Mouse (Mus musculus) gonadal fat pad, adult 2 months (tissue): ENCODE results near the gene Tmem30c. TPM values are rescaled to one million over a fixed set of nuclear protein-coding genes. Genes with fewer than 3 reads are reported as not detected.

Experiments
- DNase-seq: peaks from one replicate; pipeline ENCODE4 v3.0.0-alpha.2; 2012; ENCODE audit warnings: low read depth
- polyA plus RNA-seq: library from polyadenylated mRNA; depleted of rRNA; stranded (reverse); fragments of >200 nt; gene quantifications from 2 replicates; pipeline ENCODE4 v1.2.3, GENCODE M21; 2012; rRNA removed

The Tmem30c gene
- polyA plus RNA-seq = 0.09 and 0.15 TPM in 2 replicates

DNA sequence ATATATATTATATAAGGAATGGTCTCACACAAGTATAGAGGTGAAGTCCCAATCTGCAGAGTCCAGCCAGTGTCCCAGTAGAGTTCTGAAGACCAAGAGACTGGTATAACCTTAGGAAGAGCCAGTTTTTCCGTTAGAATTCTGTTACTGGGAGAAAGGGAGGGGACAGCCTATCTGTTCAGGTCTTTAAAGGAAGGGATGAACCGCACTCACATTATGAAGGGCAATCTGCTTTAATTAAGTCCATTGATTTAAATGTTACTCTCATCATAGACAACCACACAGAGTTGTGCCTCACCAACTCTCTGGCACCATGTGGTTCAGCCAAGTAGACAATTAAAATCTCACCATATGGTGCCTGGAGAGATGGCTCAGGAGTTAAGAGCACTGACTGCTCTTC lies at the start of gene Tmem30c:
Tmem30c (minus strand) TSS at position 101 of the 400 bp plus-strand sequence.
- no peak for DNase-seq

DNA sequence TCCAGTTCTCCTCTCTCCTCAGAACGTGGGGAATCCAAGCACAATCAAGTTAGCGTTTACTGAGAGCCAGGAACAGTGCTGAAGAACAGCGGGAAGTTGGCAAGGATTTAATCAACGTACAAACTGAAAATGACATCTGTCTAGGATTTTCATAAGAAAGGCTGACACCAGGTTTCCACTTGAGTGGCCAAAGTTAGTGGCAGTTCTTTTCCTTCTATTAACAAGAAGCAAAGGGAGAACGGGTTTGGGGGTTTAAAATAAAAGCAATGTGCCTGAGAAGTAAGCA lies 47.9 kb upstream of the Tmem30c start:
- no peak for DNase-seq

DNA sequence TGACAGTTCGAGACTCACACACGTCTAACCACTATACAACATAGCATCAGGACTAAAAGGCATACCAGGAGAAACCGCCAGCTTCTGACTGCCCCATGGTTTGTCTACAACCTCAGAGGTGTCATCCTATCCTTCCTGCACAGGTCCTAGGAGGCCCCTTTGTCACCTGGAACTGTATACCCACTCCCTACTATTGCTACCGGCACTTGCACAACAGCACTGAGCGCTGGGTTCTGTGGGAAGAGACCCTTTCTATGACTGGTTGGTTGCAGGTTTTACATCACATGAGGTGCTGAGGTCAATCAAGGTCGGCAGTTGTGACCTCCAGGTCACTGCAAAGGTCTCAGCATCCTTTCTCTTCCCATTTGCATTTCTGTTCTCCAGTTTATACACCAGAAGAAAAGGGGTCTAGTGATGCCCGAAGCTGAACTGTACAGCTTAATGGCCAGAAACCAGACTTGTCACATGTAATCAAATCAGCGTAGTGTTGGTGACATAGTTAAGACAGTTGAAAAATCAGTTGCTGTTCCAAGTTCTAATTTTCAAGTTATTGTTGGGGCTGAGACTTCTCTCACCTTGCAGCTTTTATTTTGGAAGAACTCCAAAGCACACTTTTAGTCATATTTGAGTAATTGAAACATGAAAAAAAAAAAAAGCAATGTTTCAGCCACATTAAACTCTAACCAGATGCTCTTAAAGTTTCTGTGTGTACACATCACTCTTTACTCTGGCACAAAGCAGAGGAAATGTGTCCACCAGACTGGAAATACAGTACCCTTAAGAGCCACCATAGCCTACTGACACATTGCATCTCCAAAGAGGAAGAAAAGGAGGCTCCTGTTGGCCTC lies 47.3 kb upstream of the Tmem30c start:
- DNase-seq = no peak

DNA sequence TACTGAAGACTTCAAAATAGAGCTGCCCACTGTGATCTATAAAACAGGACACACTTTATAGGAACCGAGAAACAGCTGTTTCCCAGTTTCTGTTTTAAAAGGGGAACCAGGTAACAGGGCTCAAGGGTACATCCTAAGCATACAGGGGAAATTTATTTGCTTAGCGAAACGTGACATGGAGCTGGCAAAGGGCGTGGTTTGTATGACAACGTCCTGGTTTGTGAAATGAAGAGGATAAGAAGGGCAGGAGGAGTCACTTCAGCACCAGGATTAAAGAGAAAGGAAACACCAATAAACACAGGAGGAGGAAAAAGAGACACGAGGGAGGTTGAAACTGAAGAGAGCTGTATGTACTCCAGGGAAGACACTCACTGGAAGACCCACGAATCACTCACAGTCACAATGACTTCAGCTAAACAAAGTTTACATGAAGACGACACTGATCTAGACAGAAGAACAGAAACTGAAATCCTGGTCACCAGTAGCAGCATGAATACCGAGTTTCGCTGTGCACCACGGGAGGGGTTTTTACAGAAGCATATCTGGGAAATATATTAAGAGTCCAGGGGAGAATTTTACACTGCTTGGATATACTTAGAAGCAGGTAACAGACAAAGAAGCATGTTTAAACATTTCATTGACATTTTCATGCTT lies 44.2 kb upstream of the Tmem30c start:
- DNase-seq = no peak

DNA sequence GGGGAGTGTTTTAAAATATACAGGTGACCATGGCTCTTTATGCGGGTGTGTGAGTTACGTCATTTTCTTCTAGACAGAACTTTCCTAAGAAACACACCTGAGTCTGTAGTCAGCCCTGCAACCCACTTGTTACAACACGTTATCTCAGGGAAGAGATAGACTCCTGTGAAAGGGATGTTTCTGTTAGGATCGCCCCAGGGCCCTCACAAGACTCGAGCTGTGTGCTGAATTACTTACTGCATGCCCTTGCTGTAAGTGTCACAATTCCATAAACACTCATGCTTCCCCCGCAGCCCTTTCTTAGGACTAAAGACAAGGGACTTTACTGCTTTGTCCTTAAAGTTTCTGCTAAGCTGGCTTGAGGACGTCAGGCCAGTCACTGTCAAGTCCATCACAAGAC lies 39.6 kb upstream of the Tmem30c start:
- no peak for DNase-seq

DNA sequence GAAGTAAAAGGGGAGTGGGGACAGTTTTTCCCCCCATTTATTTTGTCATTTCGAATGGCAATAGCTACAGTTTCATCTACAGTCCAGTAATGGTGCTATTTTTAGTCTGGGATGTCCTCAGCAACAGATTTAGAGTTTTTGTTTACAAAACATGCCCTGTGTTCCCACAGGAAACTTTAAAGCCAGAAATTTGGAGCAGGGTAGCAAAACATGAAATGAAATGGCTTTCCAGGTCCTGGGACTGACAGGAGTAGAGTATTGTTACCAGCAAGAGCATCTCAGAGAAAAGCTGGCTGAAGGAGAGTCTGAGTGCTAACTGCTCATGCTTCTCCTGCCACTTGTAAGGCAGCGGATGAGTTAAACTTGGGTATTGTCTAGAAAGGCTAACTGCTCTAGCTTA lies 37.4 kb upstream of the Tmem30c start:
- no peak for DNase-seq

DNA sequence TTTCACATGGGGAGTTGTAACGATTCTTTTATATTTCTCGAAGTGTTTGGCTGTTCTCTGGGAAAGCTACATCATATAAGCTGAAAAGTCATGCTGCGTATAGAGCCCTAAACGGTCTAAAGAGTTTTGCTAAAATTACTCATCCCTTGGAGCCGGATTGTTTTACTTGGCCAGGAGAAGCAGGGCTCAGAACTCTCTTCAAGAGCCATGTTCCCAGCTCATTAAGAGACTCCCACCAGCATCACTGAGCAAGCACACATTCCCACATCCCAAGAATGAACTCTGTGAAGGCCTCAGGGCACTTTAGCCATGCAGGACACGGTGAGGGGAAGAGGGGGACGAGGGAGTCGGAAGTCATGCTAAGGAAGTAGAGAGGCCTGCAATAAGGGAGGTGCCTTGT lies 36.4 kb upstream of the Tmem30c start:
- no peak for DNase-seq

DNA sequence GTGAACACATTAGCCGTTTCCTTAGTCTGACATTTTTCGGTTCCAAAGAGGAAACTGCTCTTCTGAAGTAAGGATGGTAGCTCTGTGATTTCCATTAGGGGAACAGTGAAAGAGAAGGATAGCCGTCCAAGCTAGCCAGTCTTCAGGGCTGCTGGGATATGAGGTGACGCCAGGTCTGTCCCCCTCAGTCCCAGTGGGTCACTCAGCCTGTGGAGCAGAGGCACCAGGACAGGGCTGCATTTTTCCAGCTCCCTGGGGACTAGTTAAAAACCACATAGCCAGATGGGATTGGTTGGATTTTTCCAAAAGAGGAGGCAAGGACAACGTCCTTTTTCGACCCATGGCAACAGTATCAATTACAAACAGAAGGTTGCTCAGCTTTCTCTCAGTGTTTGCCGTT lies 34.3 kb upstream of the Tmem30c start:
- DNase-seq = no peak

DNA sequence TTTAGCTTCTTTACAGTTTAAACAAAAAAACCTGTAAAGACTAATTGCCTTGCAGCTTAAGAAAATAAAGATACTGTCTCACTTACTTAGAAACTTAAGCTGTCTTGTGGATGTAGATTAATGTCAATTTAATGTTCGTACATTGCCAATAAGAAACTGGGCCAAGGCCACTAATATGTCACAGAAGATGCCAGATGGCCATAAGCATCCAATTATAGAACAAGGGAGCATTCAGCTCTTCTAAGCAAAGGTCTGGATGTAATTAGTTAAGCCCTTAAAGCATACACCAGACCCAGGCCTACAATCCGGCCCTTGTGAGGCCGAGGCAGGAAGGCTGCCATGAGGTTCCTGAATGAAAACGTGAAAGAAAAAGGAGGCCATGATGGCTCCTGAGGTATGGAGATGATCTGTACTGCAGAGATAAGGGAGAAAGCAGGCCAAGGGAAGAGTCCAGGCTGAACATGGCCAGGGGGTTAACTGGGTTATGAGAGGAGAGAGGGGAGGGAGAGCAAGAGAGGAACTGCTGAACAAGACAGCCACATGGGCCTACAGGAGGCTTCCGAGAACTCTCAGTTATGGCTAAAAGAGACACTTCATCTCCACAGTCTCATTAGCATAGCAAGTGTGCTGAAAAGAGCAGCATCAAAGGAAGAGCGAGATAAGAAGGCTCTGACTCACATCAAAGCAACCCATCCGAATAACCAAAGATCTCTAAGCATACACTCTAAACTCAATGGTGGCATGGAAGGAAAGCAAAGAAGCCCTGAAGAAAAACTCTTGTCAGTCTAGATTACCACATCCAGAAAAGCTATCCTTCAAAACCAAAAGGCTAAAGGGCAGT lies 26.8 kb upstream of the Tmem30c start:
- DNase-seq = no peak

DNA sequence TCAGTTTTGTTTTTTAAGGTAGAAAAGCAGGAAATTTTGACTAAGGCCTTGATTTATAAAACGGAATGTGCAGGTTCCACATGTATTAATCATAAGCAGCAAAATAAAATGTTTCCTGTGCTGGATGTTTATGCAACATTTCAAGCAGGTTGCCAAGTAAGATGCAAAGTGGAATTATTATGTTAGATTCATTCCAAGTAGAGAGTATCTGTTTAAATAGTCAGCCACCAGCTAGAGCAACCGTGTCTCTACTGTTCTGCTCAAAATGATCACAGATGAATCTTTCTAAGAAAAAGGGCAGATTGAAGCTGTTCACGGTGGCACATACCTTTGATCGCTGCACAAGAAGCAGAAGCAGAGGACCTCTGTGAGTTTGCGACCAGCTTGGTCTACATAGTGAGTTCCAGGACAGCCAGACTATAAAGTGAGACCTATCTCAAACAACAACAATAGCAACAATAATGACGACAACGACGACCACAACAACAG lies 26.0 kb upstream of the Tmem30c start:
- no peak for DNase-seq

DNA sequence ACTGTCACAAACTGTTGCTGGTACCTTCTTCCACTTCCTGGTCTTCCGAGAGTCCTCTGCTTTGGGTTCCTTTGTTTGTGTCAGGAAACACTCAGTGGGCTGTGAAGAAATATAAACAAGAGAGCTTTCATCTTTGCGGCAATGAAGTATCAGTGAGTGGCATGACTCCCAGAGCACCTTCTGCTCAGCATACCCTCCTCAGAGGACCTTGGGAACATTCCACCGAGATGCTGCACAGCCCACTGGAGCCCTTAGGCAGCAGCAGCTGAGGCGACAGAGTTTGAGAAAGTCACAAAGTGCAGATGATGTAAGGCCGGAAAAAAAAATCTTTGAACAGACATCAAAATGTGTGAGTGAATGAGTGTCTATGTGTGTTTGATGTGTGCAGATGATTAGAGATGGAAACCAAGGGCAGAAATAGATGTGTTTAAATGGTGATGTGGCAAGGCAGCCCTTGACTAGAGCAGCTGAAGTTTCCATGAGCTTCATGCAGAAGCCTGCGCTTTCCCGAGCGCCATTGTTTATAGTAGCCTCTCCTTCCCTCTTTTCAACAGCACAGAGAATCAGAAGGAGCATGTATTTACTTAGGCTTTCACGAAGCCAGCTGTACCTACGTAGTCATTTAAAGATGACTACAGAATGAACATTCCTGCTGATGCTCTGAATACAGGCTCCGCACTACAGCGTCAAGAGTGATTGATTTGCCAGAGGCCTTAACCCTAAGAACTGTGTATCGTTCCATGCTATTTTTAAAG lies 25.4 kb upstream of the Tmem30c start:
- no peak for DNase-seq

DNA sequence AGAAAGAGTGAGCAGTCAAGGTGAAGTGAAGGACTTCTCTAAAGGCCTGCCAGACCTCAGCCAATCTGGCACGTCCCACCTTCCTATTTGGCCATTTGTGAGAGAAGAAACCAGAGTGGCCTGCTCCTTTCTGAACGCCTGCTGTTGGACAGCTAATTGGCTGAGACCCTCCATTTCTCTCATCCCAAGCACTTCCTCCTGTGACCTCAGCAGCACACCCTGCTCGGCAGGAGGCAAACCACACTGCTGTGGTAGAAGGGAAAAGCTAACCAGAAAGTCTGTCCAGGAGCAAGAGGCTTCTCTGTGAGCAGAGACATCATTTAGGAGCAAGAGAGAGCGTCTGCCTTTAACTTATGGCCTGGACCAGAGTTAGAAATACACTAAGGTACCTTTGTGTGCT lies 24.5 kb upstream of the Tmem30c start:
- DNase-seq = no peak

DNA sequence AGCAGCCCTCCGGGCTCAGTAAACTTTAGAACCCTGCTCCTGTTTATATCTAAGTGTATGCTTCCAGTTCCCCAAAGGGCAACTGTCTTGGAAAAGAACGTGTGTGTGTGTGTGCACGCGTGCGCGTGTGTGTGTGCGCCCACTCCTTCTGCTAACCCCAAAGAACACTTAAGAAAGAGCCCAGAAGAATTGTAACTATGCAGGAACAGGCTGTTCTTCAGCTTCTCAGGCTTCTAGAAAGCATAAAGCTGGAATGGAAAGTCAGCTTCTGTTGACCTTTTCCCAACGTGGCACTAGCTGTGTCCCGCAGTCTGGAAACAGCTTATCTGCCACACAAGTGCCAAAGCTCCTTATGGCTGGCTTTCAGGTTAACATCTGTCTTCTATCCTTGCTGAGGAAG lies 22.4 kb upstream of the Tmem30c start:
- no peak for DNase-seq

DNA sequence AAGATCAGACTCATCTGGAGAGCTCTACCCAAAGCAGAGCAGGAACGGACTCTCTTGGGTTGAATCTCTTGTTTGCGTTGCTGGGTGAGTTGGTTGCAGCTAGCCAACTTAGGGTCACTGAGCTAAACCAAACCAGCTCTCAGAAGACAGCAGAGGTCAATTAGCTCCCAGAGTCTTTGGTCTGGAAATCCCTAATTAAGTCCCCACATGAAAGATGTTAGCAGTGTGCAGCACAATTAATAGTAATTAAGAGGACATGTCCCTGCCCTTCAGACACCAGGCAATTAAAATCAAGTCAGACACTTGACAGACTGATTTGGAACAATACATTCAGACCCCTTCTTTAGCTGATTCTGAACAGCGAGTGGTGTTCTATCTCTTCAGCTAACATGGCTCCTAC lies 21.6 kb upstream of the Tmem30c start:
- no peak for DNase-seq

DNA sequence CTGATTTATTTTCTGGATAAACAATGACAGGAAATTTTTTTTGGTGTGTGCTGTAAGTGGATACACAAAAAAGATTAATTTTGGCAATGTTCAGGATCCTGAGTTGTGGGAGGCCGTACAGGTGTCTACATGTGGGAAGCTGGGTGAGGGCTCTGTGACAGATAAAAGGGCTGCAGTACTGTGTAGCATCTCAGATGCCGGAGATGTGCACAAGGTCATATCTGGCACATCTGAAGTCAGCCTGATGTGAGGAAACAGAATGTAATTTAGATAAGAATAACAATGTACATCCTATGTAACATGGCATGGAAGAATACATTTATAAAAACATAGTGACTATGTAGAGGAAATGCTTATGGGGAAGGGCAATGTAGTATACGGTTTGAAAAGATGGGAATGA lies 20.8 kb upstream of the Tmem30c start:
- DNase-seq = no peak

DNA sequence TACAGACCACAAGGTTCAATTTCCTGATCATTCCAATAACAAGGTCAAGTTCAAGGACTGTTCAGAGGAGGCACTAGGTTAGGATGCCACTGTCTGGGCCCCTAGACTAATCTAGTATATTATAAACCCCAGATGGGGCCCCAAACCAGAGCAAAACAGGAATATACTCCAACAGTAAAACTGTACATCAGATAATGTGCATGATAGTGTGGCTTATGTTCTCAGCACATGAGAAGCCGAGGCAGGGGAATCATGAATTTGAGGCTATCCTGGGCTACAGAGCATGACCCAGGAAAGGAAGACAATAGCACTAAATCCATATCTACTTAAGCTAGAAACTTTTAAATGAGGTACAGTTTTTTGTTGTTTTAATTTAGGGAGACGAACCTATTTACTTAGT lies 19.5 kb upstream of the Tmem30c start:
- no peak for DNase-seq

DNA sequence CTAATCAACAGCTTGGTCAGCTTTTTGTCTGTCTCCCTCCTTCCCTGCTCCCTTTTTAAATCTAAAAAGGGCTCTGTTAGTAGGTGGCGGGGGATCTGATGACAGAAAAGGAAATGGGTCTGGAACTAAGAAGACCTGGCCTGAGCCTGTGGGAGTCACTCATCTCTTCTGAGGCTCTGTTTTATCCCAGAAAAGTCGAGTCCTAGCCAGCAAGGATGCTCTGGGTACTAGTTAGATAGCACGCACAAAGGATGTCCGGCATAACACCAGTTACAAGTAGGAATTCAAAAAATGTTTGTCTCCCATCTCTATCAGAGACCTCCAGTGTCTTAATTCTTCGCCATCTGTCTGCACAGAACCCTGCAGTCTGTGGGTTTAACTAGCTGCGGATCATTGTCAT lies 12.8 kb upstream of the Tmem30c start:
- no peak for DNase-seq

DNA sequence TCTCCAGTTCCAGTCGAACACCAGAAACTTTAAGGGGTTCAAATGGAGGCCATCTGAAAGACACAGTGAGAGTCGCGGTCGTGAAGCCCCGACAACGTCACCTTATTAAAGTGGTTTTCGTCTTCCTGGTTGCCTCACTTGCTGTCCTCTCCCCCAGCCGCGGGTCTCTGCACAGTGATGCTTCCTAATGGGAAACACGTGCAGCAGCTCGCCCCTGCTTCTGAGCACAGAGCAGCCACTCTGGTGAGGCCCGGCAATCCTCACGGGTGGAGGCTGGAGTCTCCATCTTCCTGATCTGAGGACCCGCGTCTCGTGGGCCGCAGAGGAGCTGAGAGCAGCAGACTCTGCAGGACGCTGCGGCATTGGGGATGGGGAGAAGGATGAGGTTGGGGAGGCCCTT lies 11.1 kb upstream of the Tmem30c start:
- no peak for DNase-seq

DNA sequence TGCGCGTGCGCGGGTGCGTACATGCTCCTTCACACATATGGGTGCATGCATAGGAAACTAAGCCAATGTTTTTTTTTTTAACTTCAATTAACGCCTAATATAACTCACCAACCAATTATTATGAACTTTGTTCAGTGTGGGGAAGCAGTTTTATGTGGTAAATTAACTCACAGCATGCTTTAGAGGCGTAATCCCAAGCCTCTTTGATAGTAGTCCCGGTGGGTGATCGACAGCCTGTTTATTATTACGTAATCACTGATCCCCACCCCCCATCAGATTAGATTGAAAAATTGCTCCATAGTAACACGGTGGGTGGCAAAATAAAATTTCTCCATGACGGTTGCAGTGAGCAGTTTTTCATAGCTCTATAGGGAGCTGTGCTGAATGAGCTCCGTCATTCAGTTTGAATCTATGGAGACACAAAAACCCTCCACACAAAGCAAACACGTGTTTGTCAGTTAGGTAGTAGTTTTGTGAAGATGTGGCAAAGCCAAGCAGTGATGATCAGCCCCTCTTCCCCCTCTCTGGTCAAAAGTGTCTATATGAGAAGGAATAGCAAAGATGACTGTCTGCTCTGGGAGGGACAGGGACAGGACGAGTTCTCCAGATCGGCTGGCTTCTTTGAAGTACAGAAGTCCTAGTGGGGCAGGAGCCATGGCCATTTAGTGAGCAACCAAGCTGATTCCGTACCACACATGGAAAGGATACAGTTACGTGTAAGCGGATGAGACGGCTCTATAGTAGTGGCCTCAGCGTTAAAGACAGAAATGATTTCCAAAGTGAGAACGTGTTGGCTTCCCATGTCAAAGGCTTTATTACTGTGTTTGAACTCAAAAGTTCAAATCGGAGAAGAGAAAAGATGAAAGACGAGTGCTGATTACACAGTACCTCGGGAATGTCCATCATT lies 10.4 kb upstream of the Tmem30c start:
- DNase-seq = no peak

DNA sequence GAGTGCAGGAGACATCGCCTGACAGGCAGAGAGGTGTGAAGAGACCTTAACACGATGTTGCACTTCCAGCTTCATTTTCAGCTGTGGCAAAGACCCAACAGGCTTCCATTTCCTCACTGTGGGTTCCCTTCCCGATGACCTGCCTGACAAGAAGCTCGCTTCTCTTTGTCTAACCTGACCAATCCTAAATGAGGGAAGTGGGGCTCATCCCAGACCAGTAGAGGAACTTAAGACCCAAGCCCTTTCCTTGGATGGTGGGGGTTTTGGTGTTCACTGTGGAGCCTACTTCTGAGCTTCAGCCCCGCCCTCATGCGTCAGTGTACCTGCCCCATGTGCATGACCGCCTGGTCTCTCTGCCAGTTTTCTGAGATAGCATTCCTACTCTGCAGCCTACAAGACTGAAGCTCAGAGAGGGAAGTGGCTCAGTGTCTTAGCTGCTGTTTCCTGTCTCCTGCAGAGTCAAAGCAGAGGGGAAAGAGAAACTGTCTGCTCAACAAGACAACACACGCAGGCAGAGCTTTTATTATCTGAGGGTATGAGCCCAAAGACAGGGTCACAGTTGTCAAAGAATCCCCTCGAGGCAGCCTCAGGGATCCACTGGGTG lies 8.9 kb upstream of the Tmem30c start:
- DNase-seq = no peak
